Mouse (Mus musculus) liver, postnatal 0 days (tissue): Measurements from ENCODE around the gene Foxc2.

Experiments used
- CTCF ChIP-seq: sonication (generic); IDR thresholded peaks from 2 replicates; pipeline ENCODE4 v1.5.1; 2016; ENCODE audit warnings: antibody characterized with exemption, low read depth
- EP300 ChIP-seq: IDR thresholded peaks from 2 replicates; pipeline ENCODE4 v1.6.1; 2016; ENCODE audit warnings: antibody characterized with exemption, low read depth, mild to moderate bottlenecking

- no peak for TF ChIP-seq EP300
- TF ChIP-seq CTCF, result no peak
These were observed 7.1 kb downstream of the Foxc2 start for GRCm38 (mm10) chr8:121123113-121123512.
